Mouse (Mus musculus) hindbrain, embryonic 11.5 days (tissue): ENCODE data around the gene Dhx32. TPM values are rescaled to one million over a fixed set of nuclear protein-coding genes. Genes with fewer than 3 reads are reported as not detected.

Experiments used
- ATAC-seq: fragments of 200-750 bp; cut with Nextera tagmentation; 2 replicates; pipeline ENCODE4 v1.8.0; 2017; ENCODE audit warnings: mild to moderate bottlenecking, moderate TSS enrichment, moderate library complexity; ENCODE audit not compliant: low FRiP score
- DNase-seq: peaks from one replicate; pipeline ENCODE4 v3.0.0-alpha.2; 2015; ENCODE audit warnings: low spot score
- H3K27ac ChIP-seq: fragments of 300-500 bp; sonication (generic); 2 replicates; pipeline ENCODE4 v1.5.1; 2014; ENCODE audit warnings: mild to moderate bottlenecking, low read depth, low read length
- H3K27me3 ChIP-seq: fragments of 300-500 bp; sonication (generic); 2 replicates; pipeline ENCODE4 v1.6.1; 2014; ENCODE audit warnings: mild to moderate bottlenecking, low read length, moderate library complexity, mixed read lengths; ENCODE audit not compliant: control insufficient read depth, insufficient read depth
- H3K36me3 ChIP-seq: fragments of 300-500 bp; sonication (generic); 2 replicates; pipeline ENCODE4 v1.6.1; 2014; ENCODE audit warnings: mild to moderate bottlenecking, low read length, moderate library complexity, mixed read lengths; ENCODE audit not compliant: control insufficient read depth, insufficient read depth
- H3K4me1 ChIP-seq: fragments of 300-500 bp; sonication (generic); replicated peaks from 2 replicates; pipeline ENCODE4 v1.6.1; 2014; ENCODE audit warnings: low read length, mixed read lengths; ENCODE audit not compliant: control insufficient read depth, insufficient read depth
- H3K4me2 ChIP-seq: fragments of 300-500 bp; sonication (generic); replicated peaks from 2 replicates; pipeline ENCODE4 v1.6.1; 2014; ENCODE audit warnings: mild to moderate bottlenecking, low read depth, low read length
- H3K4me3 ChIP-seq: fragments of 300-500 bp; sonication (generic); 2 replicates; pipeline ENCODE4 v1.5.1; 2014; ENCODE audit warnings: low read depth, low read length
- H3K9ac ChIP-seq: fragments of 300-500 bp; sonication (generic); 2 replicates; pipeline ENCODE4 v1.6.1; 2014; ENCODE audit warnings: low read depth, low read length
- H3K9me3 ChIP-seq: fragments of 300-500 bp; sonication (generic); 2 replicates; pipeline ENCODE4 v1.6.1; 2016; ENCODE audit warnings: low read length; ENCODE audit not compliant: control insufficient read depth
- WGBS: fragments of 180-500 bp; shearing (Covaris S2); extraction: QIAGEN DNeasy Blood & Tissue Kit; methylation state at CpG from one replicate; pipeline ENCODE4 v1.1.7; 2014; 5-methylcytosine and 5-hydroxymethylcytosine counted together
- polyA plus RNA-seq: library from polyadenylated mRNA; unstranded; fragments of >200 nt; fragmentation: Nextera tagmentation; extraction: Ambion mirVana; gene quantifications from 2 replicates; pipeline ENCODE4 v1.2.1, GENCODE M21; 2014

The Dhx32 gene
- polyA plus RNA-seq, 1 experiment from 2014 or later, result 43.7 TPM

DNA sequence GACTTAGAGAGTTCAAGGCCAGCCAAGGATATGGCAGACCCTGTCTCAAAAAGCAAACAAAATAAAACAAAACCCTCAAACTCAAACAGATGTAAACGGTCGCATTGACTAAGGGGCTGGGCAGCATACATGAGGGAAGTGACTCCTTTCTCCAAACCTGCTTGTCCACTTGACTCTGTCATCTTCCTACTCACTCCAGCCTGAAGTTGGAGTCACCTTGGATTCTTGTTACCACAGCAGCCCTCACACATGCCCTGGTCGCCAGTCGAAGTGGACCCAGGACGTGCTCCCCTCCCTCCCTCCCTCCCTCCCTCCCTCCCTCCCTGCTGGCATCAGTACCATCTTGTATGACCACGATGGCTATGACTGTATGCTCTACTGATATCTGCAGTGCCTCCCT is 943 bp downstream of the Dhx32 start:
- H3K4me2 ChIP-seq, result no peak overlapping the region
- no peaks in the 10 kb centered on the region for H3K36me3 ChIP-seq
- ATAC-seq (no peak), DNase-seq (no peak)
- H3K4me3 ChIP-seq, result no peak overlapping the region
- H3K9ac ChIP-seq, result no peak overlapping the region
- H3K9me3 ChIP-seq, result no peaks in the 10 kb centered on the region
- H3K4me1 ChIP-seq, result no peaks in the 10 kb centered on the region
- H3K27ac ChIP-seq, result no peak overlapping the region
- H3K27me3 ChIP-seq, result no peaks in the 10 kb centered on the region
- WGBS, result 74% methylated on average over 6 of the region's 6 CpGs

- H3K27ac ChIP-seq, result no peak within 1 kb of the TSS
- H3K9ac ChIP-seq, result peak within 1 kb of the TSS; percentile 87
- no peaks in the 10 kb centered on the region for H3K4me1 ChIP-seq
- WGBS, result 0% methylated on average over 45 of the region's 45 CpGs
- peak; percentile 94 for ATAC-seq
- H3K4me3 ChIP-seq, result peak within 1 kb of the TSS; percentile 70
- H3K36me3 ChIP-seq, result no peaks in the 10 kb centered on the region
- H3K4me2 ChIP-seq, result peak within 1 kb of the TSS; percentile 80
- H3K27me3 ChIP-seq, result no peaks in the 10 kb centered on the region
- H3K9me3 ChIP-seq, result no peaks in the 10 kb centered on the region
- DNase-seq, result peak; percentile 92
Observed at GRCm38 (mm10) chr7:133776626-133776996, 5.9 kb downstream of the Dhx32 start, which contains the start of gene Fank1. Gene Fank1 (plus strand): TSS chr7:133776861.

DNA sequence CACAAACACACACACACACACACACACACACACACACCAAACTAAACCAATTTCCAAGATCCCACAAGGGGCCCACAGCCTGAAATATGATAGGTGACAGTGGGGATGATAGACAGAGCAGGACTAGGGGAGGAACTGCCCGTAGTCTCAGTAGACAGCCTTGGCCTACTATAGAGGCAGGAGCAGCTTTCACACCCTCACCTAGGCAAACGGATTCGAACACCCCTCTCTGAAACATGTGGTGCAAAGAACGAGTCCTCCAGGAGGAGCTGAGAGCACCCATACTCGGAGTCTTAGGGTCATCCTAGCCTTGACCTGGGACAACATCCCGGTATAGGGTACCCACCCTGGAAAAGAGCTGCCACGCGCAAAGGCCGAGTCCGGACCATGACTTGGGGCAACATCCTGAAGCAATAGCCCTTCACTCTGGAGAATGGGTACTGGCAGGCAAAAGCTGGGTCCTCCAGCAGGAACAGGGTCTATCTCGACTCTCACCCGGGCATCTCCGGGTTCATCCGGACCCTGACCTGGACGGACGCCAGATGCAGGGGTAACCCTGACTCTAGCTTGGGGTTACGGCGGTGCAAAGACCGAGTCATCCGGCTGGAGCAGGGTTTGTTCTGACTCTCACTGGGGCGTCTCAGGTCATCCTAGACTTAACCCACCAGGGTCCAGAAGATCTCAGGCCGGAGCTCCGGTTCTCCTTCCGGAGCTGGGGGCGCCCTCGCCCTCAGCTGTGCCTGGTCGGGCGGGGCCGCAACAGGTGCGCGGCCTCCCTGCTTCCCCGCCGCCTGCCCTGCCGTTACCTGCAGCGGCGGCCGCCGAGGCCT is 6.5 kb downstream of the Dhx32 start:
- Histone ChIP-seq H3K4me3 (peak overlapping the region; percentile 70), H3K9ac (peak overlapping the region; percentile 87), H3K4me1 (no peaks in the 10 kb centered on the region), H3K27me3 (no peaks in the 10 kb centered on the region), H3K4me2 (peak overlapping the region; percentile 80), H3K36me3 (no peaks in the 10 kb centered on the region), H3K27ac (no peak overlapping the region), H3K9me3 (no peaks in the 10 kb centered on the region)
- no peak; the same call in none of the 2 replicates for ATAC-seq
- DNase-seq, result no peak
- 5% methylated on average over 38 of the region's 38 CpGs for WGBS

DNA sequence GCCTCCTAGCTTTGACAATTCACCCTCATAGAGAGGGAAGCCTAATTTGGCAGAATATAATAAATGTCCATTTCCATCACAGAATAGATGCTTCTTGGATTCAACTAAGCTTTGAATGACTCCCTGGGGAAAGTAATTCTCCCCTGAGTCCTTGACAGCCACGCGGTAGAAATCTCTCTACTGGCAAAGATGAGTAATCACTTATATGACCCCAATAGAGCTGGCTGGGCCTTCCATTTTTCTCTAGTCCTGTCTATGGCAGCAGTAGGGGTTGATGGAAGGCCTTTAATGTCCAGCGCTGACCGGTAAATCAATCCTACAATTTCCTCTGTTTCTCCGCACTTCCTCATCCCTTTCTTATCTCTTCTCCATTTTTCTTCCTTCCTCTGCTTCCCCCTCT is 7.3 kb downstream of the Dhx32 start:
- H3K4me3 ChIP-seq, result no peak overlapping the region
- no peaks in the 10 kb centered on the region for H3K36me3 ChIP-seq
- H3K4me2 ChIP-seq, result no peak overlapping the region
- no peaks in the 10 kb centered on the region for H3K4me1 ChIP-seq
- no peaks in the 10 kb centered on the region for H3K9me3 ChIP-seq
- DNase-seq (no peak), ATAC-seq (no peak)
- H3K27me3 ChIP-seq, result no peaks in the 10 kb centered on the region
- no peak overlapping the region for H3K27ac ChIP-seq
- H3K9ac ChIP-seq, result no peak overlapping the region
- WGBS, result 62% methylated on average over 5 of the region's 5 CpGs

DNA sequence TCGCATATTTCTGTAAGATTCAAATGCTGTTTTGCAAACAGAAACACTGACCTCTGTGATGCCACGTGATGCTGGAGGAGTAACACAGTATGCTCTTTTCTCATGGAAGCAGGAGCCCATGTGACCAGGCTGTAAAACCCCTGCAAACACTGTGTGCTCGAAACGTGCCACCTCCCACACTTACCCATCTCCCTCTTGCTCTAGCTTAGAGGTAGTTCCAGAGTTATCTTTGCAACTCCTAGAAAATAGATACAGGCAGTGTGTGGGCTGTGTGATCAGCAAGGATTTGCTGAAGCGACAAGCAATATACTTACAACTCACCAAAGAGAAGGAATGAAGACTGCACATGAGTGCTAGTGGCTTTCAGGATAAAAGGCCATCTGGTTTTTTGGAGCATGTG is 14.0 kb downstream of the Dhx32 start:
- no peak overlapping the region for H3K4me3 ChIP-seq
- H3K4me2 ChIP-seq, result no peak overlapping the region
- H3K27me3 ChIP-seq, result no peaks in the 10 kb centered on the region
- 75% methylated on average over 5 of the region's 5 CpGs for WGBS
- H3K9ac ChIP-seq, result no peak overlapping the region
- no peak for ATAC-seq
- no peak overlapping the region for H3K27ac ChIP-seq
- no peak for DNase-seq
- no peaks in the 10 kb centered on the region for H3K9me3 ChIP-seq
- H3K4me1 ChIP-seq, result no peaks in the 10 kb centered on the region
- H3K36me3 ChIP-seq, result no peaks in the 10 kb centered on the region

DNA sequence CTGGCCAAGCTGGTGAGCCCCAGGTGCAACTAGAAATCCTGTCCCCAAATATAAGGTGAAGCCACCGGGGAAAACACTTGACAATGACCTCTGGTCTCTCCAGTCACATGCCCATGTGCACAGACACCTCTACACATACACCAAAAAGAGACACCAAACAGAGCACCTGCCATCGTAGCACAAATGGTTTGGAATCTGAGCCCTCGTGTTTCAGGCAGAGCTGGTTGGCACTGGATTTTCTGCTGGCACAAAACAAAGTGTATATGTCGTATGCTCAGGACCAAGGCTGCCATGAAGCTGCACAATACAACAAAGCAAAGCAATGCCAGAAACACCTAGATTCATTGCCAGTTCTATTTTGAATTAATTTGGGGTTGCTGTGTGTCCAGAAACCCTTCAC is 14.5 kb downstream of the Dhx32 start:
- Histone ChIP-seq H3K9ac (no peak overlapping the region), H3K27ac (no peak overlapping the region), H3K27me3 (no peaks in the 10 kb centered on the region), H3K4me2 (no peak overlapping the region), H3K9me3 (no peaks in the 10 kb centered on the region), H3K4me3 (no peak overlapping the region), H3K36me3 (no peaks in the 10 kb centered on the region), H3K4me1 (no peaks in the 10 kb centered on the region)
- no peak for ATAC-seq
- WGBS, result 77% methylated on average over 4 of the region's 4 CpGs
- DNase-seq, result no peak

- DNase-seq (no peak), ATAC-seq (no peak)
- no peak overlapping the region for H3K9ac ChIP-seq
- no peaks in the 10 kb centered on the region for H3K4me1 ChIP-seq
- H3K9me3 ChIP-seq, result no peaks in the 10 kb centered on the region
- H3K27me3 ChIP-seq, result no peaks in the 10 kb centered on the region
- no peak overlapping the region for H3K4me3 ChIP-seq
- 85% methylated on average over 13 of the region's 13 CpGs for WGBS
- no peak overlapping the region for H3K4me2 ChIP-seq
- no peak overlapping the region for H3K27ac ChIP-seq
- H3K36me3 ChIP-seq, result no peaks in the 10 kb centered on the region
Observed at GRCm38 (mm10) chr7:133765849-133766243, 16.7 kb downstream of the Dhx32 start.

GRCm38 (mm10) chr7:133765240-133765848 is 17.2 kb downstream of the Dhx32 start:
- Histone ChIP-seq H3K36me3 (no peaks in the 10 kb centered on the region), H3K9ac (no peak overlapping the region), H3K4me2 (no peak overlapping the region), H3K9me3 (no peaks in the 10 kb centered on the region), H3K27ac (no peak overlapping the region), H3K4me3 (no peak overlapping the region), H3K27me3 (no peaks in the 10 kb centered on the region), H3K4me1 (no peaks in the 10 kb centered on the region)
- ATAC-seq, result no peak
- WGBS, result 83% methylated on average over 10 of the region's 10 CpGs
- no peak for DNase-seq

- H3K9me3 ChIP-seq, result no peaks in the 10 kb centered on the region
- ATAC-seq (no peak), DNase-seq (no peak)
- no peak overlapping the region for H3K27ac ChIP-seq
- H3K27me3 ChIP-seq, result no peaks in the 10 kb centered on the region
- H3K4me2 ChIP-seq, result no peak overlapping the region
- no peak overlapping the region for H3K4me3 ChIP-seq
- H3K4me1 ChIP-seq, result peaks cover 3% of the 10 kb centered on the region; the same call in 1 of the 2 replicates
- WGBS, result 84% methylated on average over 2 of the region's 2 CpGs
- no peaks in the 10 kb centered on the region for H3K36me3 ChIP-seq
- H3K9ac ChIP-seq, result no peak overlapping the region
Observed at GRCm38 (mm10) chr7:133764425-133764824, 18.1 kb downstream of the Dhx32 start.
